Mouse (Mus musculus): ENCODE data around the gene Rfk. TPM values are rescaled to one million over a fixed set of nuclear protein-coding genes. Genes with fewer than 3 reads are reported as not detected.
A peak's percentile ranks its signal among the peaks of the same experiment; 100 is the strongest.

Rfk gene
- 66.8 and 72.6 TPM in 2 replicates for polyA plus RNA-seq (2012; rRNA removed)

DNA sequence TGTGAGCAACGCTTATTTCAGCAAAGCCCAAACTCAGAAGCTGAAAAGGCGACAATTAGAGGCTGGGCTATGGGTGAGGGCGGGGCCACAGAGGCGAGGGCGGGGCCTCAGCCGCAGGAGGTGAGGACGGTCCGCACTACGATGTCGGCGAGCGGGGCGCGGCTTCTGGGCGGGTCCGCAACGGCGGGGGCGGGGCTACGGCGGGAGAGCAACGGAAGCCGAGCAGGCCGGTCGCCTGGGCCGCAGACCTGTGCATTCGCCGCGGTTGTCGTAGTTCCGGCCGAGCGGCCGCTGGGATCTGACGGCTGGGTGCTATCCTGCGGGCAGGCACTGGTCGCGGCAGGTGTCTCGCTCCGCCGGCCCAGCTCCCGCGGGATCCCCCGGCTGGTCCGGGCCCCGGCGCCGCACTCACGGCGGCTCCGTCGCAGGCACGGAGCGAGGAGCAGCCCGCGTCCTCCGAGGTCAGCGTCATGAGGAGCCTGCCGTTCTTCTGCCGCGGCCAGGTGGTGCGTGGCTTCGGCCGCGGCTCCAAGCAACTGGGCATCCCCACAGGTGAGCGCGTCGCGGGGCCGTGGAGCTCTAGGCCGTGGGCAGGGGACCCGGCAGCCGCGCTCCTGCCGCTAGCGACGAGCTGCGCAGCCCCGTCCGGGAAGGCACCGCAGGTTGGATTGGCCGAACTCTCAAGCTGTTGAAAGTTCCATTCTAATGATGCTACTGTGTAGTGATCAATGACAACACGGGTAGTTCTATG lies at the start of gene Rfk:
Rfk (plus strand) TSS at position 203 of the 751 bp plus-strand sequence.
- Histone ChIP-seq H3K27ac (ENCODE audit: insufficient read depth, low read length) (peak within 1 kb of the TSS; percentile 88), H3K4me3 (replicated peaks; ENCODE audit: insufficient read depth, low read depth, low read length) (peak within 1 kb of the TSS; percentile 74), H3K27me3 (ENCODE audit: control insufficient read depth, insufficient read depth, low read length) (no peaks in the 10 kb centered on the region), H3K4me1 (ENCODE audit: control insufficient read depth, insufficient read depth, low read length) (peaks cover 5% of the 10 kb centered on the region)
- TF ChIP-seq CTCF (IDR thresholded peaks at IDR 0.05; ENCODE audit: borderline replicate concordance, insufficient read depth, low read depth, low read length) (no peak), POLR2A (IDR thresholded peaks at IDR 0.05; ENCODE audit: borderline replicate concordance, insufficient read depth, low read length) (peak; percentile 89)
- WGBS: under 1% methylated on average over 83 of the region's 83 CpGs
- peak; percentile 92 to 93 for DNase-seq

DNA sequence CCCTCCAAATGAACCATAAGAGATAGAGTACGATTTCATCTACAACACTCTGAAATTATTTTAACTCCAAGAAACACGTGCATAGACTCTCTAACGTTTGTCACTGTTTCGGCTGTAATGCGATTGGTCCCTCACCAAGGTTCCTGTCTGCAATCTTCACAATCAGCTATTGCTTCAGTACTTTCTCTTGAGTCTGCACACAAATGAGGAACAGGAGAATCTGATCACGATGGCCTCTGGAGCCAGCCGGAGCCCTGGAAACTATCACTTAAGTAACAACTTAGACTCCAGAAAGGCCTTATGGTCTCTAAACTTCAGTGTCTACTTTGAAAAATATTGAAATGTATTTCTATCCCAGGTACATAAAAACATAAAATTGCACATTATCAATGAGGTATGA lies 49.0 kb upstream of the Rfk start:
- TF ChIP-seq CTCF (IDR thresholded peaks at IDR 0.05; ENCODE audit: borderline replicate concordance, insufficient read depth, low read depth, low read length): no peak
- no peak for TF ChIP-seq POLR2A (IDR thresholded peaks at IDR 0.05; ENCODE audit: borderline replicate concordance, insufficient read depth, low read length)
- Histone ChIP-seq H3K4me1 (ENCODE audit: control insufficient read depth, insufficient read depth, low read length) (no peaks in the 10 kb centered on the region), H3K4me3 (replicated peaks; ENCODE audit: insufficient read depth, low read depth, low read length) (no peak overlapping the region), H3K27ac (ENCODE audit: insufficient read depth, low read length) (no peak overlapping the region), H3K27me3 (ENCODE audit: control insufficient read depth, insufficient read depth, low read length) (no peaks in the 10 kb centered on the region)
- DNase-seq: no peak
- 94% methylated on average over 7 of the region's 7 CpGs for WGBS

DNA sequence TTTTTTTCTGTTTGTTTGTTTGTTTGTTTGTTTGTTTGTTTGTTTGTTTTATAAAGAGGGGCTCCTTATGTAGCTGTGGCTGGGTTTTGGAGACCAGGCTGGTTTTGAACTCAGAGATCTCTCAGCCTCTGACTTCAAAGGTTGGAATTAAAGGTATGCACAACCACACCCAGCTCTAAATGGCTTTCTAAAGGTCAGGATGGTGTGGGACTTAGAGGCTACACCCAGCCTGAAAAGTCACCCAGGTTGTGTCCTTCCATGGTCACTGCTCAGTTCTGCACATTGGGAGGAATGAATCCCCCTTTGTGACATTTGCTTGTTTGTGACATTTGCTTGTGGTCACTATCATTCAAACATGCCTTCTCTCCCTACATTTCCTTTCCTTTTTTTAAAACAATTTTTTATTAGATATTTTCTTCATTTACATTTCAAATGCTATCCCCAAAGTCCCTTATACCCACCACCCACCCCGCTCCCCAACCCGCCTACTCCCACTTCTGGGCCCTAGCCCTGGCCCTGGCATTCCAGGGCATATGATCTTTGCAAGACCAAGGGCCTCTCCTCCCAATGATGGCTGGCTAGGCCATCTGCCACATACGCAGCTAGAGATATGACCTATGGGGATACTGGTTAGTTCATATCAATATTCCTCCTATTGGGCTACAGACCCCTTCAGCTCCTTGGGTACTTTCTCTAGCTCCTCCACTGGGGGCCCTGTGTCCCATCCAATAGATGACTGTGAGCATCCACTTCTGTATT lies 46.9 kb upstream of the Rfk start:
- WGBS: 94% methylated on average over 3 of the region's 3 CpGs
- no peaks in the 10 kb centered on the region for H3K27me3 ChIP-seq (ENCODE audit: control insufficient read depth, insufficient read depth, low read length)
- TF ChIP-seq CTCF (IDR thresholded peaks at IDR 0.05; ENCODE audit: borderline replicate concordance, insufficient read depth, low read depth, low read length): no peak
- no peak for TF ChIP-seq POLR2A (IDR thresholded peaks at IDR 0.05; ENCODE audit: borderline replicate concordance, insufficient read depth, low read length)
- no peak overlapping the region for H3K27ac ChIP-seq (ENCODE audit: insufficient read depth, low read length)
- no peak overlapping the region for H3K4me3 ChIP-seq (replicated peaks; ENCODE audit: insufficient read depth, low read depth, low read length)
- H3K4me1 ChIP-seq (ENCODE audit: control insufficient read depth, insufficient read depth, low read length): no peaks in the 10 kb centered on the region
- DNase-seq: no peak

DNA sequence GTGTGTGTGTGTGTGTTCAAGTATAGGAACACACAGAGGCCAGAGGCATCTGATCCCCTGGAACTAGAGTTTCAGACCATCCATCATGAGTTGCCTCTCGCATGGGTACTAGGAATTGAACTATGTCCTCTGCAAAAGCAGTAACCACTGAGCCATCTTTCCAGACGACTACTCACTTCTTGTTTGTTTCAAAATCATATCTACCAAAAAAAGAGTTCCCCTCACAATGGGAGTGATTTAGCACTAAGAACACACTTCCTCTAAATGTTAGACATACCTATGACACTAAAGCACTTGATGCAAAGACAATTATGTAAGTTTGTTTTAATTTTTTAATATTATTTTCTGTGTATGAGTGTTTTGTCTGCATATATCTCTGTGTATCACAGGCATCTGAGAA lies 46.0 kb upstream of the Rfk start:
- no peak for DNase-seq
- WGBS: 95% methylated on average over 2 of the region's 2 CpGs
- Histone ChIP-seq H3K27me3 (ENCODE audit: control insufficient read depth, insufficient read depth, low read length) (no peaks in the 10 kb centered on the region), H3K4me1 (ENCODE audit: control insufficient read depth, insufficient read depth, low read length) (no peaks in the 10 kb centered on the region), H3K4me3 (replicated peaks; ENCODE audit: insufficient read depth, low read depth, low read length) (no peak overlapping the region), H3K27ac (ENCODE audit: insufficient read depth, low read length) (no peak overlapping the region)
- TF ChIP-seq POLR2A (IDR thresholded peaks at IDR 0.05; ENCODE audit: borderline replicate concordance, insufficient read depth, low read length) (no peak), CTCF (IDR thresholded peaks at IDR 0.05; ENCODE audit: borderline replicate concordance, insufficient read depth, low read depth, low read length) (no peak)

DNA sequence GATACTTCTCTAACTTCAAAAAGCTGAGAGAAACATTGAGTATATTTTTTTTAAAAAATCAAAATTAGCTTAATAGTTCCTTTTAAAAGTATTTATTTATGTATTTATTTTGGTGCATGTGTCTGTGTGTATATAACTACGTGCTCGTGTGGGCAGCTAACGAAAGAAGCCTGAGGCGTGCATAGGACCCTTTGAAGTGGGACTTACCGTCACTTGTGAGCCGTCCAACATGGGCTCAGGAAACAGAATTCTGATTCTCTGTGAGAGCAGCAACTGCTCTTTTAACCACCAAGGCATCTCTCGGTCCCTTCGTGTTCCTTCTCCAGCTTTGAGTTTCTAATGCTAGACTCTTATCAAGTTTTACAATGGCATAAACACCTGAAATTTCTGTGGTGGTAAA lies 40.1 kb upstream of the Rfk start:
- TF ChIP-seq CTCF (IDR thresholded peaks at IDR 0.05; ENCODE audit: borderline replicate concordance, insufficient read depth, low read depth, low read length) (no peak), POLR2A (IDR thresholded peaks at IDR 0.05; ENCODE audit: borderline replicate concordance, insufficient read depth, low read length) (no peak)
- H3K27ac ChIP-seq (ENCODE audit: insufficient read depth, low read length): no peak overlapping the region
- no peaks in the 10 kb centered on the region for H3K4me1 ChIP-seq (ENCODE audit: control insufficient read depth, insufficient read depth, low read length)
- 93% methylated on average over 8 of the region's 8 CpGs for WGBS
- no peaks in the 10 kb centered on the region for H3K27me3 ChIP-seq (ENCODE audit: control insufficient read depth, insufficient read depth, low read length)
- H3K4me3 ChIP-seq (replicated peaks; ENCODE audit: insufficient read depth, low read depth, low read length): no peak overlapping the region
- DNase-seq: no peak

DNA sequence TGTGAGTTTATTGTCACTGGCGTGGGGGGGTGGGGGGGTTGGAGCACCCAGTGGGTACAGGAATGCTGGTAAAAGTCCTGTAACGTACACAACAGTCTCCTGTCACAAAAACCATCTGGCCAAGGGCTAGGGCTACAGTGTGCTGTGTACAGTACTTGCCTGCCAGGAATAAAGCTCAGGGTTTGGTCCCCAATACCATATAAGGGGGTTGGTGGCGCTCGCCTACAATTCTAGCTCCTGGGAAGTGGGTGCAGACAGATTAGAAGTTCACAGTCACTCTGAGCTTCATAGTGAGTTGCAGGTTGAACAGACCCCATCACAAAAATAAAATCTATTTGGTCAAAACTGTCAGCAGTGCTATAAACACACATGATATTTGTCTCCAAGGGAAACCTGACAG lies 39.5 kb upstream of the Rfk start:
- DNase-seq: no peak
- no peaks in the 10 kb centered on the region for H3K4me1 ChIP-seq (ENCODE audit: control insufficient read depth, insufficient read depth, low read length)
- WGBS: 67% methylated on average over 4 of the region's 4 CpGs
- no peak overlapping the region for H3K4me3 ChIP-seq (replicated peaks; ENCODE audit: insufficient read depth, low read depth, low read length)
- TF ChIP-seq POLR2A (IDR thresholded peaks at IDR 0.05; ENCODE audit: borderline replicate concordance, insufficient read depth, low read length): no peak
- TF ChIP-seq CTCF (IDR thresholded peaks at IDR 0.05; ENCODE audit: borderline replicate concordance, insufficient read depth, low read depth, low read length): no peak
- no peak overlapping the region for H3K27ac ChIP-seq (ENCODE audit: insufficient read depth, low read length)
- no peaks in the 10 kb centered on the region for H3K27me3 ChIP-seq (ENCODE audit: control insufficient read depth, insufficient read depth, low read length)

DNA sequence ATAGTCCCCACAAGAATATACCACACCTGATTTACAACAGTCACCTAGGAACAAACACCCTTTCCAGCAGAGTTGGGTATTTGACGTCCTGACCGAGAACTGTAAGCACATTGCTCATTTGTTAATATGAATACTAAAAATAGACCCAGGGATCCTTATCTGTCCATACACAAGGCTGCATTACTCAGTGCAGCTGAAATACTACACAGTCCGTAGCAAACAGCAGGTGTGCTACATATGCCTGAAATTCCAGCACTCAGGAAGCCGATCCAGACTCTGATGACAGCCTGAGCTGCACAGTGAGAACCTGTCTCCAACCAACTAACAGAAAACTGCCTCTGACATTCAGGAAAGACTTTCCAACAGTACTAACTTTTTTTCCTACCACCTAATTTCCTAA lies 39.0 kb upstream of the Rfk start:
- Histone ChIP-seq H3K4me1 (ENCODE audit: control insufficient read depth, insufficient read depth, low read length) (no peaks in the 10 kb centered on the region), H3K4me3 (replicated peaks; ENCODE audit: insufficient read depth, low read depth, low read length) (peak overlapping the region; percentile 28), H3K27me3 (ENCODE audit: control insufficient read depth, insufficient read depth, low read length) (no peaks in the 10 kb centered on the region), H3K27ac (ENCODE audit: insufficient read depth, low read length) (no peak overlapping the region)
- WGBS: 28% methylated on average over 4 of the region's 4 CpGs
- TF ChIP-seq POLR2A (IDR thresholded peaks at IDR 0.05; ENCODE audit: borderline replicate concordance, insufficient read depth, low read length) (no peak), CTCF (IDR thresholded peaks at IDR 0.05; ENCODE audit: borderline replicate concordance, insufficient read depth, low read depth, low read length) (no peak)
- DNase-seq: peak; percentile 44 to 66

All from cerebellum, adult 2 months (tissue).